27 mouse cellular contexts compared by ENCODE assay signal in genomic region chr7:57706092-57706491, GRCm38 (mm10).
DNase-seq lines count a peak whose midpoint lies in the region; ATAC-seq and TF ChIP-seq lines count a peak whose summit lies in the region.
"Had no signal": no experiment of that assay in that cellular context is flagged by ENCODE, and none has a peak within 500 bp of the region (broad histone marks: within the 10 kb centered on the region; RNA-seq: fewer than 3 reads in every experiment).

No protein-coding gene starts in this region.

- WGBS in lung, embryonic 14.5 days: 79% methylated on average over 6 of the region's 6 CpGs

- H3K9ac ChIP-seq in lung, embryonic 14.5 days: no peak overlapping the region
- H3K9ac ChIP-seq: forebrain, embryonic 15.5 days; heart, embryonic 12.5 days; hindbrain, embryonic 13.5 days; limb, embryonic 15.5 days; liver, embryonic 13.5 days; stomach, embryonic 15.5 days had no signal

- H3K4me2 ChIP-seq in lung, embryonic 14.5 days: no peak overlapping the region
- H3K4me2 ChIP-seq: forebrain, embryonic 15.5 days; heart, embryonic 12.5 days; hindbrain, embryonic 13.5 days; limb, embryonic 15.5 days; liver, embryonic 13.5 days; stomach, embryonic 15.5 days had no signal

- H3K9me3 ChIP-seq in lung, embryonic 14.5 days (ENCODE audit: low read depth, low read length): no peaks in the 10 kb centered on the region
- H3K9me3 ChIP-seq: forebrain, embryonic 10.5 days; forebrain, embryonic 15.5 days; heart, embryonic 12.5 days; hindbrain, embryonic 13.5 days; limb, embryonic 15.5 days; liver, embryonic 13.5 days; midbrain, embryonic 10.5 days; stomach, embryonic 15.5 days had no signal

- no peak overlapping the region for H3K4me3 ChIP-seq in lung, embryonic 14.5 days (ENCODE audit: low read depth, low read length)
- no peak overlapping the region for H3K4me3 ChIP-seq in embryonic fibroblast, embryonic 13.5 days (ENCODE audit: insufficient read depth, low read length)
- H3K4me3 ChIP-seq: forebrain, embryonic 10.5 days; forebrain, embryonic 15.5 days; heart, adult 2 months; heart, embryonic 12.5 days; hindbrain, embryonic 13.5 days; limb, embryonic 15.5 days; liver, embryonic 13.5 days; midbrain, embryonic 10.5 days; stomach, embryonic 15.5 days had no signal

- H3K36me3 ChIP-seq in lung, embryonic 14.5 days (ENCODE audit: insufficient read depth): no peaks in the 10 kb centered on the region
- H3K36me3 ChIP-seq: forebrain, embryonic 10.5 days; forebrain, embryonic 15.5 days; heart, embryonic 12.5 days; hindbrain, embryonic 13.5 days; limb, embryonic 15.5 days; liver, embryonic 13.5 days; midbrain, embryonic 10.5 days; stomach, embryonic 15.5 days had no signal

- H3K27me3 ChIP-seq in lung, embryonic 14.5 days (ENCODE audit: insufficient read depth, low read length): no peaks in the 10 kb centered on the region
- H3K27me3 ChIP-seq: forebrain, embryonic 15.5 days; heart, embryonic 12.5 days; hindbrain, embryonic 13.5 days; limb, embryonic 15.5 days; liver, embryonic 13.5 days; stomach, embryonic 15.5 days had no signal

- ATAC-seq in lung, embryonic 14.5 days (ENCODE audit: insufficient read depth): no peak
- ATAC-seq in megakaryocyte-erythroid progenitor cell, adult 5-6 weeks (replicated peaks; ENCODE audit: low FRiP score, low TSS enrichment, poor library complexity, severe bottlenecking): no peak
- ATAC-seq: CD4-positive, CD25-positive, alpha-beta regulatory T cell, adult 4 months; intestine, embryonic 16.5 days had no signal

- no peak for TF ChIP-seq CTCF in lung, embryonic 14.5 days (IDR thresholded peaks at IDR 0.05; ENCODE audit: low read depth)
- TF ChIP-seq CTCF in embryonic fibroblast, embryonic 13.5 days (IDR thresholded peaks at IDR 0.05; ENCODE audit: borderline replicate concordance, insufficient read depth, low read length): no peak

- peak; percentile 27 for DNase-seq in layer of hippocampus, adult 9-11 months
- DNase-seq in layer of hippocampus, postnatal 36 days: no peak
- peak; percentile 2 for DNase-seq in lung, embryonic 14.5 days
- DNase-seq in lung, postnatal 36 days: no peak
- DNase-seq in NIH3T3 (ENCODE audit: low read depth): peak; percentile 41
- DNase-seq: adrenal gland, postnatal 36 days; cerebellum, adult 2 months; cerebellum, postnatal 14 days; heart, adult 2 months; heart, postnatal 4 days; kidney, adult 8-10 months; kidney, postnatal 4 days; liver, embryonic 13.5 days; lung, postnatal 10 days; thymus, postnatal 14 days had no signal

- no peak overlapping the region for H3K27ac ChIP-seq in lung, embryonic 14.5 days (ENCODE audit: low read depth)
- peak overlapping the region; percentile 32; the same call in 1 of the 2 replicates for H3K27ac ChIP-seq in embryonic fibroblast, embryonic 13.5 days (ENCODE audit: insufficient read depth, low read length)
- H3K27ac ChIP-seq: forebrain, embryonic 10.5 days; forebrain, embryonic 15.5 days; heart, adult 2 months; kidney, postnatal 0 days; limb, embryonic 15.5 days; liver, embryonic 13.5 days; midbrain, embryonic 10.5 days; stomach, embryonic 15.5 days had no signal

- no peak for TF ChIP-seq POLR2A in embryonic fibroblast, embryonic 13.5 days (IDR thresholded peaks at IDR 0.05; ENCODE audit: low read depth, low read length)

- H3K4me1 ChIP-seq in lung, embryonic 14.5 days (ENCODE audit: insufficient read depth): no peaks in the 10 kb centered on the region
- H3K4me1 ChIP-seq in embryonic fibroblast, embryonic 13.5 days (ENCODE audit: control insufficient read depth, insufficient read depth, low read length): peaks cover 7% of the 10 kb centered on the region
- H3K4me1 ChIP-seq: forebrain, embryonic 10.5 days; limb, embryonic 15.5 days; liver, embryonic 13.5 days; midbrain, embryonic 10.5 days; stomach, embryonic 15.5 days had no signal

Comparison
In these comparisons a context has a peak if more than half of its experiments do, and no peak if none do; other contexts are left out.
1. DNase-seq: peak in layer of hippocampus, adult 9-11 months (single experiment), lung, embryonic 14.5 days (single experiment) and NIH3T3 (single experiment); none in layer of hippocampus, postnatal 36 days (0 of 2) and lung, postnatal 36 days (single experiment).